Mouse (Mus musculus) myocyte (in vitro differentiated cells): Measurements from ENCODE around the gene Gm45717.

ENCODE experiments used
- E2F4 ChIP-seq: IDR thresholded peaks from one replicate; pipeline ENCODE4 v1.6.1; 2011; ENCODE audit warnings: mild to moderate bottlenecking, control low read depth, moderate library complexity; ENCODE audit not compliant: insufficient read depth
- POLR2A ChIP-seq: IDR thresholded peaks from one replicate; pipeline ENCODE4 v1.6.1; 2011; ENCODE audit warnings: low read depth, mild to moderate bottlenecking, control low read depth, moderate library complexity; ENCODE audit not compliant: insufficient read length
- POLR2AphosphoS2 ChIP-seq: IDR thresholded peaks from one replicate; pipeline ENCODE4 v1.6.1; 2011; ENCODE audit warnings: low read depth, control low read depth; ENCODE audit not compliant: insufficient read length

DNA sequence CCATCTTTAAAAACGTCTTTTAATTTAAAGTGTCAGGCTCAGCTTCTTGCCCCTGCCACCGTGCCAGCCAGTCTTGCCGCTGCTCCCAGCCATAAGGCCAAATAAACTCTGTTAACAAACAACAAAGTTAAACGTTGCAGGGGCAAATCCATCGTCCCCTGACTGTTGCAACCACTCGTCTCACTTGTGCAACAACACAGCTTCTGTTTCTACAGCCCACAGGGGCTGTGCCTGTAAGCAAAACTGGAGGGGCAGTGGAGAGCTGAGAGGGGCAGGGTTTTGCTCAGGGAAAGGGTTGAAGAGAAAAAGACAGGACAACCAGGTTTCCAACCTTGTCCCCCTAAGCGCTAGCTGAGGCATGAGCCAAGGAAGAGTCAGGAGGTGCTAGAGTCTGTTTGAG is 47.6 kb downstream of the Gm45717 start:
- TF ChIP-seq POLR2A (no peak), E2F4 (no peak), POLR2AphosphoS2 (no peak)
